Mouse (Mus musculus) kidney, postnatal 4 days (tissue): ENCODE measurements at regions not wholly inside any gene's neighbourhood (a gene's known extent, or its start where the extent isn't known, plus 50 kb on each side); places are given as distances from the start of the nearest gene placed in this dataset.

Source experiments
- DNase-seq, 2 experiments: peaks; one replicate each; pipeline ENCODE4 v3.0.0; 2021; ENCODE audit warnings: mixed read lengths in 2 of 2

DNA sequence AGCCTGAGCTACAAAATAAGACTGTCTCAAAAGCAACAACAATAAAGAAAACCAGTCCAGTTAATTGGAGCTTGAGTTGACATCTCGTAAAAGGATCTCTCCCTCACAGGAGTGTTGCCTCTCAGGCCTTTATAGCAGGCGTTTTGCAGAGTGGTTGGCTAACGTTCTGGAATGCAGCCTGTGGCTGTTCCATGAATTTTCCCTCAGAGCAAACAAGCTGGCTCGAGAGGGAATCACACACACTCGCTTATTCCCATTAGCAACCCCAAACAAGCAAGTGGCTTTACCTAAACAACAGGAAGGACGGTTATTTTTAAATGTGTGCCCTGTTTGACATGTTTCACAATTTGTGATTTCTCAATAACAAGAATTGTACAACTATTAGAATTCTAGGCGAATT, 59.2 kb upstream of the Klf6 start:
- peak; percentile 22 to 38 for DNase-seq

GRCm38 (mm10) chr13:5802826-5803225, 58.5 kb upstream of the Klf6 start:
- peak; percentile 10 to 21 for DNase-seq

DNA sequence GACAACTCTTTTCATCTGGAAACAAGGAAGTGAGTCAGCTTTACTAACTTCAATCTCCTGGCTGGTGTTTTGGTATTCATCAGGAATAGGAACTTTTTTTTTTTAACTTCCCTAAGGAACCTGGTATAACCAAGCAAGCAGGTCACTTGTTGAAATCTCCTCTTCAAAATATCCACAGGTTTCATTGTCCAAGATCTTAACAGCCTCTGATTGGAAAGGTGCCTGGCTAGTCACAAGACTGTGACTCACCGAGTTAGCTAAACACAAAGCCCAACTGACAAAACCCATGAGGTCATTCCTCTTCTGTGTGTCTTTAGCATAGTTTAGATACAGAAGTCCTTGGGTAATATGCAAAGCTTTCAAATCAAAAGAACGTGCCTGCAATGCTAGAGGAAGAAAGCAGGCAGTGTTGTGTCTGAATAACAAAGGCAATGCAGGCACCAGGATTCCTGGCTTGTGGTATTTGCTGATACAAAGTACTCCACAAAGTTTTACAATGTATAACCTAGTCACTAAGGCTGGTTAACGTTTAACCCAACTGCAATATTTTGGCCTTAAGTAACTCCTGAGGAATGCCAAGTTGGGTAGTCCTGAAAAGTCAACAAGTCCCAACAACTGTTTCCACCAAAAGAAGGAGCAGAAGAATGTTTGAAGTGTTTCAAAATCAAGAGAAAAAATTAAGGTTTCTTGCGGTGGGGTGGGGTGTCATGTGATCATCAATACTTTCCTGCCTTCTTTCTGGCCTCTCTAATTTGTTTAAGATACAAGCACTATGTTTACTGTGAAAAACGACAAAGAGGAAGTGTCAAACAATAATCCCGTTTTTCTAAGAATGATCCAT, 57.5 kb upstream of the Klf6 start:
- peak; percentile 41 to 55 for DNase-seq

- no peak for DNase-seq
These were observed 56.8 kb upstream of the Klf6 start for GRCm38 (mm10) chr13:5804381-5804941.

DNA sequence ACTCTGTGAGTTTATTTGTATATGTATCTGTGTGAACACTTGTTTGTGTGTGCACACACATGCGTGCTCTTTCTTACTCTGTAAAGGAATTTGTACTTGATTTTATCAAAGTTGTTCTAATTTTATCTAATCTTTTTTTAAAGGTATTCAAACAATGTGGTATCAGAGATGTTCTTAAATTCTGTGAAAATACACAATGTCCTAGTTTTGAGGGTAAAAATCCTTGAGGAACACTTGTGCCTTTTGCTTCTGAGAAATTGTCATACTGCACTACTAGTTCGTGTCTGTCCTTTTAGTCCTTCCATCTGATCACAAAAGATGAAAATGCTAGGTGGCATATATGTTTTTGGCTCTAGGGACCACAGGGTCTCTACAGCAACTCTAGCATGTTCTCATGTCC, 52.9 kb upstream of the Klf6 start:
- DNase-seq, result no peak
